27 mouse cellular contexts compared by ENCODE assay signal in genomic region chr2:181525526-181525925, GRCm38 (mm10). TPM values are rescaled to one million over a fixed set of nuclear protein-coding genes. Genes with fewer than 3 reads are reported as not detected.
DNase-seq lines count a peak whose midpoint lies in the region; ATAC-seq and TF ChIP-seq lines count a peak whose summit lies in the region.
"Had no signal": no experiment of that assay in that cellular context is flagged by ENCODE, and none has a peak within 500 bp of the region (broad histone marks: within the 10 kb centered on the region; RNA-seq: fewer than 3 reads in every experiment).

No protein-coding gene starts in this region.

- no peaks in the 10 kb centered on the region for H3K36me3 ChIP-seq in kidney, adult 2 months (ENCODE audit: control insufficient read depth, insufficient read depth, low read length)
- no peaks in the 10 kb centered on the region for H3K36me3 ChIP-seq in lung, postnatal 0 days (ENCODE audit: insufficient read depth, low read length)
- peaks cover under 1% of the 10 kb centered on the region; the same call in 1 of the 2 replicates for H3K36me3 ChIP-seq in intestine, embryonic 15.5 days
- peaks cover 14% of the 10 kb centered on the region for H3K36me3 ChIP-seq in stomach, embryonic 16.5 days (ENCODE audit: control insufficient read depth, insufficient read depth, low read length)
- no peaks in the 10 kb centered on the region for H3K36me3 ChIP-seq in hindbrain, embryonic 11.5 days (ENCODE audit: control insufficient read depth, insufficient read depth, low read length)
- H3K36me3 ChIP-seq: neural tube, embryonic 15.5 days had no signal

- H3K27ac ChIP-seq in kidney, adult 2 months (ENCODE audit: insufficient read depth, low read depth, low read length) = peak overlapping the region; percentile 11; the same call in 1 of the 2 replicates
- H3K27ac ChIP-seq in lung, postnatal 0 days (ENCODE audit: low read length) = peak overlapping the region; percentile 20; the same call in 1 of the 2 replicates
- peak overlapping the region; percentile 63; the same call in 1 of the 2 replicates for H3K27ac ChIP-seq in intestine, embryonic 15.5 days
- peak overlapping the region; percentile 82 for H3K27ac ChIP-seq in stomach, embryonic 16.5 days (ENCODE audit: low read length)
- H3K27ac ChIP-seq in hindbrain, embryonic 11.5 days (ENCODE audit: low read depth, low read length) = no peak overlapping the region
- H3K27ac ChIP-seq: embryonic facial prominence, embryonic 13.5 days; forebrain, embryonic 13.5 days; hindbrain, embryonic 10.5 days; limb, embryonic 15.5 days; liver, embryonic 14.5 days; lung, embryonic 15.5 days; midbrain, embryonic 10.5 days; neural tube, embryonic 15.5 days had no signal

- no peak overlapping the region for H3K4me2 ChIP-seq in lung, postnatal 0 days (replicated peaks; ENCODE audit: low read depth, low read length)
- H3K4me2 ChIP-seq in intestine, embryonic 15.5 days (replicated peaks) = peak overlapping the region; percentile 9; the same call in 1 of the 2 replicates
- H3K4me2 ChIP-seq in stomach, embryonic 16.5 days (ENCODE audit: low read depth, low read length) = peak overlapping the region; percentile 20; the same call in 1 of the 2 replicates
- no peak overlapping the region for H3K4me2 ChIP-seq in hindbrain, embryonic 11.5 days (replicated peaks; ENCODE audit: low read depth, low read length)
- H3K4me2 ChIP-seq: embryonic facial prominence, embryonic 13.5 days; forebrain, embryonic 13.5 days; heart, embryonic 11.5 days; limb, embryonic 15.5 days; lung, embryonic 15.5 days; neural tube, embryonic 15.5 days had no signal

- peak; percentile 21 for DNase-seq in kidney, adult 2 months
- DNase-seq in kidney, postnatal 10 days = no peak
- peak; percentile 57 for DNase-seq in lung, postnatal 0 days (ENCODE audit: low spot score)
- DNase-seq in lung, postnatal 10 days = no peak
- no peak for DNase-seq in cerebellum, adult 18-20 months
- no peak for DNase-seq in hindbrain, embryonic 11.5 days (ENCODE audit: low spot score)
- DNase-seq: adrenal gland, adult 2 months; cerebellum, adult 11 months; cerebellum, postnatal 10 days; gastrocnemius, adult 2 months; heart, postnatal 10 days; left cerebral cortex, postnatal 4 days; right cerebral cortex, adult 18-20 months; right cerebral cortex, postnatal 4 days had no signal

- no peaks in the 10 kb centered on the region; the same call in 1 of the 2 replicates for H3K9me3 ChIP-seq in lung, postnatal 0 days (ENCODE audit: low read length)
- no peaks in the 10 kb centered on the region for H3K9me3 ChIP-seq in intestine, embryonic 15.5 days
- peaks cover 1% of the 10 kb centered on the region for H3K9me3 ChIP-seq in stomach, embryonic 16.5 days (replicated peaks; ENCODE audit: control insufficient read depth, low read length)
- no peaks in the 10 kb centered on the region for H3K9me3 ChIP-seq in hindbrain, embryonic 11.5 days (ENCODE audit: control insufficient read depth, low read length)
- H3K9me3 ChIP-seq: forebrain, embryonic 13.5 days; limb, embryonic 15.5 days; neural tube, embryonic 15.5 days had no signal

- H3K27me3 ChIP-seq in kidney, adult 2 months (replicated peaks; ENCODE audit: control insufficient read depth, insufficient read depth, low read length) = no peaks in the 10 kb centered on the region
- H3K27me3 ChIP-seq in lung, postnatal 0 days (replicated peaks; ENCODE audit: insufficient read depth, low read length) = no peaks in the 10 kb centered on the region
- H3K27me3 ChIP-seq in intestine, embryonic 15.5 days (replicated peaks) = no peaks in the 10 kb centered on the region
- H3K27me3 ChIP-seq in stomach, embryonic 16.5 days (ENCODE audit: control insufficient read depth, insufficient read depth, low read length) = no peaks in the 10 kb centered on the region
- no peaks in the 10 kb centered on the region for H3K27me3 ChIP-seq in hindbrain, embryonic 11.5 days (ENCODE audit: control insufficient read depth, insufficient read depth, low read length)
- H3K27me3 ChIP-seq: embryonic facial prominence, embryonic 13.5 days; forebrain, embryonic 13.5 days; limb, embryonic 15.5 days; lung, embryonic 15.5 days; neural tube, embryonic 15.5 days had no signal

- TF ChIP-seq CTCF in kidney, adult 2 months (conservative IDR thresholded peaks at IDR 0.05; ENCODE audit: insufficient read depth, insufficient read length, low read depth, low read length) = no peak
- TF ChIP-seq CTCF in lung, postnatal 0 days (IDR thresholded peaks at IDR 0.05) = no peak

- H3K9ac ChIP-seq in lung, postnatal 0 days (replicated peaks; ENCODE audit: low read depth) = no peak overlapping the region
- no peak overlapping the region for H3K9ac ChIP-seq in intestine, embryonic 15.5 days
- H3K9ac ChIP-seq in stomach, embryonic 16.5 days (ENCODE audit: low read length) = no peak overlapping the region
- no peak overlapping the region for H3K9ac ChIP-seq in hindbrain, embryonic 11.5 days (ENCODE audit: low read depth, low read length)
- H3K9ac ChIP-seq: embryonic facial prominence, embryonic 13.5 days; forebrain, embryonic 13.5 days; limb, embryonic 15.5 days; liver, embryonic 14.5 days; lung, embryonic 15.5 days; neural tube, embryonic 15.5 days had no signal

- no peak for TF ChIP-seq POLR2A in kidney, adult 2 months (IDR thresholded peaks at IDR 0.05; ENCODE audit: low read depth, low read length)

- ATAC-seq in lung, postnatal 0 days = no peak
- peak; percentile 87 for ATAC-seq in intestine, embryonic 15.5 days
- peak; percentile 52; the same call in 1 of the 2 replicates for ATAC-seq in stomach, embryonic 16.5 days (ENCODE audit: insufficient read depth, low FRiP score)
- no peak for ATAC-seq in hindbrain, embryonic 11.5 days (ENCODE audit: low FRiP score)
- ATAC-seq: CD4-positive, CD25-positive, alpha-beta regulatory T cell, adult 4 months; forebrain, embryonic 13.5 days had no signal

- no peak for TF ChIP-seq EP300 in lung, postnatal 0 days (IDR thresholded peaks at IDR 0.05)

- H3K4me3 ChIP-seq in kidney, adult 2 months (ENCODE audit: insufficient read depth, low read depth, low read length) = no peak overlapping the region
- H3K4me3 ChIP-seq in lung, postnatal 0 days (ENCODE audit: low read depth, low read length) = no peak overlapping the region
- H3K4me3 ChIP-seq in intestine, embryonic 15.5 days (replicated peaks) = no peak overlapping the region
- H3K4me3 ChIP-seq in stomach, embryonic 16.5 days (replicated peaks; ENCODE audit: low read length) = no peak overlapping the region
- H3K4me3 ChIP-seq in hindbrain, embryonic 11.5 days (ENCODE audit: low read depth, low read length) = no peak overlapping the region
- H3K4me3 ChIP-seq: embryonic facial prominence, embryonic 13.5 days; forebrain, embryonic 13.5 days; gastrocnemius, adult 2 months; hindbrain, embryonic 10.5 days; limb, embryonic 15.5 days; lung, embryonic 15.5 days; midbrain, embryonic 10.5 days; neural tube, embryonic 15.5 days had no signal

- peaks cover 16% of the 10 kb centered on the region; the same call in 1 of the 2 replicates for H3K4me1 ChIP-seq in kidney, adult 2 months (ENCODE audit: control insufficient read depth, insufficient read depth, low read length)
- H3K4me1 ChIP-seq in lung, postnatal 0 days (ENCODE audit: insufficient read depth, low read depth, low read length) = 0 out of 2 replicates have a peak, but pooled peaks cover 5% of the 10 kb centered on the region
- peaks cover 7% of the 10 kb centered on the region for H3K4me1 ChIP-seq in intestine, embryonic 15.5 days (replicated peaks)
- peaks cover 16% of the 10 kb centered on the region for H3K4me1 ChIP-seq in stomach, embryonic 16.5 days (ENCODE audit: control insufficient read depth, insufficient read depth, low read length)
- H3K4me1 ChIP-seq in hindbrain, embryonic 11.5 days (replicated peaks; ENCODE audit: control insufficient read depth, insufficient read depth, low read length) = no peaks in the 10 kb centered on the region

- WGBS in kidney, adult 2 months = 35% methylated on average over 5 of the region's 5 CpGs
- 55% methylated on average over 5 of the region's 5 CpGs for WGBS in lung, postnatal 0 days
- 60% methylated on average over 5 of the region's 5 CpGs for WGBS in intestine, embryonic 15.5 days
- 65% methylated on average over 5 of the region's 5 CpGs for WGBS in stomach, embryonic 16.5 days
- 94% methylated on average over 5 of the region's 5 CpGs for WGBS in hindbrain, embryonic 11.5 days

RNA-seq across cellular contexts. Expression of gene Dnajc5, which starts 5.2 kb away (rescaled TPM):
- polyA plus RNA-seq in kidney, adult 2 months (2012; rRNA removed) = 55.5 and 65.1 TPM in 2 replicates
- 57.2 and 59.5 TPM in 2 replicates for polyA plus RNA-seq in lung, postnatal 0 days (2015; fragmentation: Nextera tagmentation; extraction: Ambion mirVana)
- polyA plus RNA-seq in intestine, embryonic 15.5 days (2015; fragmentation: Nextera tagmentation; extraction: Ambion mirVana) = 74.5 and 76.4 TPM in 2 replicates
- 77.5 and 84.9 TPM in 2 replicates for polyA plus RNA-seq in stomach, embryonic 16.5 days (2015; fragmentation: Nextera tagmentation; extraction: Ambion mirVana)
- polyA plus RNA-seq in hindbrain, embryonic 11.5 days (2014; fragmentation: Nextera tagmentation; extraction: Ambion mirVana) = 97.1 and 104 TPM in 2 replicates

RNA-seq across cellular contexts. Expression of gene Tpd52l2, which starts 28.6 kb away (rescaled TPM):
- 35.2 and 41.5 TPM in 2 replicates for polyA plus RNA-seq in kidney, adult 2 months (2012; rRNA removed)
- polyA plus RNA-seq in lung, postnatal 0 days (2015; fragmentation: Nextera tagmentation; extraction: Ambion mirVana) = 131 and 135 TPM in 2 replicates
- 133 and 140 TPM in 2 replicates for polyA plus RNA-seq in intestine, embryonic 15.5 days (2015; fragmentation: Nextera tagmentation; extraction: Ambion mirVana)
- polyA plus RNA-seq in stomach, embryonic 16.5 days (2015; fragmentation: Nextera tagmentation; extraction: Ambion mirVana) = 139 and 142 TPM in 2 replicates
- polyA plus RNA-seq in hindbrain, embryonic 11.5 days (2014; fragmentation: Nextera tagmentation; extraction: Ambion mirVana) = 145 and 151 TPM in 2 replicates

RNA-seq across cellular contexts. Expression of gene Abhd16b, which starts 32.5 kb away (rescaled TPM):
- polyA plus RNA-seq in kidney, adult 2 months (2012; rRNA removed) = not detected in 2 replicates
- 0.21 and 0.25 TPM in 2 replicates for polyA plus RNA-seq in lung, postnatal 0 days (2015; fragmentation: Nextera tagmentation; extraction: Ambion mirVana)
- 0.18 and 0.30 TPM in 2 replicates for polyA plus RNA-seq in intestine, embryonic 15.5 days (2015; fragmentation: Nextera tagmentation; extraction: Ambion mirVana)
- 0.12 and 0.16 TPM in 2 replicates for polyA plus RNA-seq in stomach, embryonic 16.5 days (2015; fragmentation: Nextera tagmentation; extraction: Ambion mirVana)
- polyA plus RNA-seq in hindbrain, embryonic 11.5 days (2014; fragmentation: Nextera tagmentation; extraction: Ambion mirVana) = 0.09 and 0.14 TPM in 2 replicates
- polyA plus RNA-seq: adrenal gland, adult 2 months; CD4-positive, CD25-positive, alpha-beta regulatory T cell, adult 4 months; forebrain, embryonic 13.5 days; midbrain, embryonic 10.5 days; urinary bladder, adult 2 months had no signal

RNA-seq across cellular contexts. Expression of gene Uckl1, which starts 59.2 kb away (rescaled TPM):
- polyA plus RNA-seq in kidney, adult 2 months (2012; rRNA removed) = 107 and 130 TPM in 2 replicates
- 41.8 and 43.3 TPM in 2 replicates for polyA plus RNA-seq in lung, postnatal 0 days (2015; fragmentation: Nextera tagmentation; extraction: Ambion mirVana)
- polyA plus RNA-seq in intestine, embryonic 15.5 days (2015; fragmentation: Nextera tagmentation; extraction: Ambion mirVana) = 57.4 and 64.7 TPM in 2 replicates
- 70.9 and 83.3 TPM in 2 replicates for polyA plus RNA-seq in stomach, embryonic 16.5 days (2015; fragmentation: Nextera tagmentation; extraction: Ambion mirVana)
- polyA plus RNA-seq in hindbrain, embryonic 11.5 days (2014; fragmentation: Nextera tagmentation; extraction: Ambion mirVana) = 54.1 and 57.7 TPM in 2 replicates

Comparison
In these comparisons a context has a peak if more than half of its experiments do, and no peak if none do; other contexts are left out.
1. DNase-seq: peak in kidney, adult 2 months (single experiment) and lung, postnatal 0 days (single experiment); none in kidney, postnatal 10 days (single experiment), lung, postnatal 10 days (single experiment), cerebellum, adult 18-20 months (0 of 2) and hindbrain, embryonic 11.5 days (single experiment).
2. ATAC-seq: peak in intestine, embryonic 15.5 days (single experiment) and stomach, embryonic 16.5 days (single experiment); none in lung, postnatal 0 days (single experiment) and hindbrain, embryonic 11.5 days (single experiment).
3. H3K4me2 ChIP-seq: peak in intestine, embryonic 15.5 days (single experiment) and stomach, embryonic 16.5 days (single experiment); none in lung, postnatal 0 days (single experiment) and hindbrain, embryonic 11.5 days (single experiment).